In the genomic region with DNA sequence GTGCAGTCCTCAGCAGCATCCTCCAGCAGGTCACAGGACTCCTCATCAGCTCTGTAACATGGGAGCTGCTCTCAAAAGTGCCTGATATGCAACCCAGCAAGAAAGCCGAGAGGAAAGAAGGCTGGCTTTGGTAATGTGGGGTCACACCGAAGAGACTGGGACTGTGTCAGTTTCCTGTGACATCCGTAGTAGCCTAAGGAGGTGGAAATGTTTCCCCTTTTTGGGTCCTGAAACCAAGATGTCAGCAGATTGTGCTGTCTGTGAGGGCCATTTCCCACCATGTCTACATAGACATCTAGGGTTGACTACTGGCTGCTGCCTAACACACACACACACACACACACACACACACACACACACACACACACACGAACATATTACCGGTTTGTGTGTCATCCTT, we compare ENCODE assay signal across 8 mouse cellular contexts. TPM values are rescaled to one million over a fixed set of nuclear protein-coding genes. Genes with fewer than 3 reads are reported as not detected.
DNase-seq lines count a peak whose midpoint lies in the region; ATAC-seq and TF ChIP-seq lines count a peak whose summit lies in the region.
"Not testable (repeated sequence)": the region's sequence is repeated elsewhere in the genome, so short reads cannot be mapped to it uniquely, and the experiment has no call there.

No protein-coding gene starts in this region.

- WGBS in embryonic facial prominence, embryonic 10.5 days: 91% methylated on average over 5 of the region's 5 CpGs
- 75% methylated on average over 5 of the region's 5 CpGs for WGBS in liver, adult 2 months
- WGBS in liver, embryonic 13.5 days (ENCODE audit: insufficient replicate concordance): 61% methylated on average over 5 of the region's 5 CpGs
- WGBS in liver, postnatal 0 days (ENCODE audit: insufficient replicate concordance): 61% methylated on average over 5 of the region's 5 CpGs
- WGBS in midbrain, embryonic 11.5 days: 94% methylated on average over 5 of the region's 5 CpGs
- 74% methylated on average over 5 of the region's 5 CpGs for WGBS in spleen, adult 2 months

- peak overlapping the region; percentile 33 for H3K4me2 ChIP-seq in liver, embryonic 13.5 days
- H3K4me2 ChIP-seq in liver, postnatal 0 days (ENCODE audit: low read depth, low read length); midbrain, embryonic 11.5 days: not testable (repeated sequence)

- H3K79me2 ChIP-seq in liver, adult 2 months (ENCODE audit: control insufficient read depth, insufficient read depth, low read length): peaks cover 14% of the 10 kb centered on the region; the same call in 1 of the 2 replicates

- TF ChIP-seq POLR2A in bone marrow macrophage, adult 2 months (IDR thresholded peaks at IDR 0.05; ENCODE audit: borderline replicate concordance, low read depth, low read length); liver, adult 2 months (IDR thresholded peaks at IDR 0.05; ENCODE audit: extremely low read depth, insufficient read depth, low read length); spleen, adult 2 months (IDR thresholded peaks at IDR 0.05; ENCODE audit: low read depth, low read length): not testable (repeated sequence)

- H3K4me3 ChIP-seq in bone marrow macrophage, adult 2 months (ENCODE audit: insufficient read depth, low read length): peak overlapping the region; percentile 44
- H3K4me3 ChIP-seq in embryonic facial prominence, embryonic 10.5 days: 0 out of 2 replicates have a peak overlapping the region, but pooled peaks have one; percentile 15
- H3K4me3 ChIP-seq in liver, adult 2 months (ENCODE audit: insufficient read depth, low read depth, low read length); liver, postnatal 0 days (ENCODE audit: low read depth, low read length); midbrain, embryonic 11.5 days (ENCODE audit: low read depth, low read length); spleen, adult 2 months (ENCODE audit: extremely low read depth, insufficient read depth, insufficient read length): not testable (repeated sequence)
- H3K4me3 ChIP-seq in liver, embryonic 13.5 days (replicated peaks): 0 out of 2 replicates have a peak overlapping the region, but pooled peaks have one; percentile 4

- not testable (repeated sequence) for H3K27me3 ChIP-seq in embryonic facial prominence, embryonic 10.5 days (replicated peaks; ENCODE audit: low read depth, poor library complexity, severe bottlenecking); liver, adult 2 months (ENCODE audit: control insufficient read depth, insufficient read depth, low read length); liver, embryonic 13.5 days; liver, postnatal 0 days (ENCODE audit: insufficient read depth, low read length); midbrain, embryonic 11.5 days (ENCODE audit: control insufficient read depth, insufficient read depth, low read length); spleen, adult 2 months (ENCODE audit: control insufficient read depth, insufficient read depth, low read length)

- not testable (repeated sequence) for DNase-seq in embryonic facial prominence, embryonic 10.5 days (ENCODE audit: low spot score); liver, embryonic 13.5 days; liver, postnatal 0 days; spleen, adult 2 months (ENCODE audit: low read depth in 1 of 2, low spot score in 2 of 2)
- DNase-seq in heart, adult 11 months: peak; percentile 95
- DNase-seq in liver, adult 2 months (ENCODE audit: extremely low read depth, low read depth, low spot score): peak; percentile 43
- peak; percentile 17 for DNase-seq in midbrain, embryonic 11.5 days (ENCODE audit: low spot score, missing footprints)

- H3K4me1 ChIP-seq in bone marrow macrophage, adult 2 months (ENCODE audit: control insufficient read depth, insufficient read depth, low read length): peaks cover 31% of the 10 kb centered on the region
- H3K4me1 ChIP-seq in embryonic facial prominence, embryonic 10.5 days: peaks cover 22% of the 10 kb centered on the region
- H3K4me1 ChIP-seq in liver, adult 2 months (ENCODE audit: control insufficient read depth, insufficient read depth, low read length); spleen, adult 2 months (ENCODE audit: control insufficient read depth, insufficient read depth, insufficient read length): not testable (repeated sequence)
- H3K4me1 ChIP-seq in liver, embryonic 13.5 days (replicated peaks): peaks cover 43% of the 10 kb centered on the region
- H3K4me1 ChIP-seq in liver, postnatal 0 days (ENCODE audit: insufficient read depth): peaks cover 13% of the 10 kb centered on the region
- H3K4me1 ChIP-seq in midbrain, embryonic 11.5 days (ENCODE audit: control insufficient read depth, insufficient read depth, low read length): peaks cover 16% of the 10 kb centered on the region

- ATAC-seq in liver, embryonic 13.5 days (ENCODE audit: low read depth); midbrain, embryonic 11.5 days (ENCODE audit: low FRiP score): not testable (repeated sequence)
- ATAC-seq in liver, postnatal 0 days: peak; percentile 11; the same call in 1 of the 2 replicates

- not testable (repeated sequence) for H3K9ac ChIP-seq in liver, adult 2 months (ENCODE audit: low read depth, low read length); liver, embryonic 13.5 days; liver, postnatal 0 days (replicated peaks); midbrain, embryonic 11.5 days (ENCODE audit: low read length)

- not testable (repeated sequence) for TF ChIP-seq CTCF in bone marrow macrophage, adult 2 months (IDR thresholded peaks at IDR 0.05; ENCODE audit: low read depth, low read length); liver, adult 2 months (IDR thresholded peaks at IDR 0.05; ENCODE audit: low read depth, low read length); liver, postnatal 0 days (IDR thresholded peaks at IDR 0.05; ENCODE audit: low read depth); spleen, adult 2 months (IDR thresholded peaks at IDR 0.05; ENCODE audit: extremely low read depth, insufficient read depth, insufficient read length, insufficient replicate concordance)

- not testable (repeated sequence) for TF ChIP-seq EP300 in liver, postnatal 0 days (IDR thresholded peaks at IDR 0.05; ENCODE audit: low read depth)

- H3K27ac ChIP-seq in bone marrow macrophage, adult 2 months (ENCODE audit: insufficient read depth, low read depth, low read length): peak overlapping the region; percentile 88
- not testable (repeated sequence) for H3K27ac ChIP-seq in embryonic facial prominence, embryonic 10.5 days (replicated peaks); liver, adult 2 months (replicated peaks; ENCODE audit: insufficient read depth, low read depth, low read length); liver, embryonic 13.5 days; liver, postnatal 0 days (ENCODE audit: low read depth); midbrain, embryonic 11.5 days (ENCODE audit: low read depth, low read length)
- peak overlapping the region; percentile 24; the same call in 1 of the 2 replicates for H3K27ac ChIP-seq in spleen, adult 2 months (ENCODE audit: insufficient read depth, low read length)

- H3K9me3 ChIP-seq in embryonic facial prominence, embryonic 10.5 days; liver, embryonic 13.5 days (replicated peaks); liver, postnatal 0 days (ENCODE audit: low read length); midbrain, embryonic 11.5 days (ENCODE audit: control insufficient read depth, low read length): not testable (repeated sequence)

- not testable (repeated sequence) for H3K36me3 ChIP-seq in embryonic facial prominence, embryonic 10.5 days (replicated peaks); liver, adult 2 months (ENCODE audit: control insufficient read depth, insufficient read depth, low read length); liver, embryonic 13.5 days; liver, postnatal 0 days (replicated peaks; ENCODE audit: insufficient read depth, low read length); midbrain, embryonic 11.5 days (ENCODE audit: control insufficient read depth, insufficient read depth, low read length); spleen, adult 2 months (ENCODE audit: control insufficient read depth, insufficient read depth, low read length)

RNA-seq across cellular contexts. Expression of a gene that starts 2.1 kb away (rescaled TPM):
- 37.2 and 39.8 TPM in 2 replicates for polyA plus RNA-seq in bone marrow macrophage, adult 2 months (2012; ENCODE audit: insufficient read depth, insufficient read length, missing spikeins)
- polyA plus RNA-seq in embryonic facial prominence, embryonic 10.5 days (2016; fragmentation: Nextera tagmentation; extraction: Ambion mirVana): 11.2 and 11.9 TPM in 2 replicates
- 9.6 and 13.2 TPM in 2 replicates for total RNA-seq in liver, adult 2 months (2014; rRNA removed)
- 14.1 and 14.3 TPM in 2 replicates for polyA plus RNA-seq in liver, adult 2 months (2012; rRNA removed)
- polyA plus RNA-seq in liver, embryonic 13.5 days (2015; fragmentation: Nextera tagmentation; extraction: Ambion mirVana): 7.3 and 7.4 TPM in 2 replicates
- polyA plus RNA-seq in liver, postnatal 0 days (2015; fragmentation: Nextera tagmentation; extraction: Ambion mirVana): 6.0 and 6.4 TPM in 2 replicates
- 6.7 and 8.1 TPM in 2 replicates for polyA plus RNA-seq in midbrain, embryonic 11.5 days (2014; fragmentation: Nextera tagmentation; extraction: Ambion mirVana)
- 28.1 and 32.3 TPM in 2 replicates for polyA plus RNA-seq in spleen, adult 2 months (2012; rRNA removed)

RNA-seq across cellular contexts. Expression of a gene that starts 26.3 kb away (rescaled TPM):
- polyA plus RNA-seq in bone marrow macrophage, adult 2 months (2012; ENCODE audit: insufficient read depth, insufficient read length, missing spikeins): 103 and 111 TPM in 2 replicates
- 11.7 and 13.1 TPM in 2 replicates for polyA plus RNA-seq in embryonic facial prominence, embryonic 10.5 days (2016; fragmentation: Nextera tagmentation; extraction: Ambion mirVana)
- total RNA-seq in liver, adult 2 months (2014; rRNA removed): 3.0 and 3.7 TPM in 2 replicates
- polyA plus RNA-seq in liver, adult 2 months (2012; rRNA removed): 2.6 and 2.7 TPM in 2 replicates
- polyA plus RNA-seq in liver, embryonic 13.5 days (2015; fragmentation: Nextera tagmentation; extraction: Ambion mirVana): 3.2 and 3.7 TPM in 2 replicates
- 5.5 and 6.1 TPM in 2 replicates for polyA plus RNA-seq in liver, postnatal 0 days (2015; fragmentation: Nextera tagmentation; extraction: Ambion mirVana)
- polyA plus RNA-seq in midbrain, embryonic 11.5 days (2014; fragmentation: Nextera tagmentation; extraction: Ambion mirVana): 17.3 and 19.9 TPM in 2 replicates
- polyA plus RNA-seq in spleen, adult 2 months (2012; rRNA removed): 64.4 and 82.8 TPM in 2 replicates
